Mouse (Mus musculus) thymus, postnatal 10 days (tissue): ENCODE results near the gene Gm42906.

Source experiments
- DNase-seq, 2 experiments: peaks; one replicate each; pipeline ENCODE4 v3.0.0; 2021; ENCODE audit warnings: low spot score in 2 of 2

The Gm42906 gene

DNA sequence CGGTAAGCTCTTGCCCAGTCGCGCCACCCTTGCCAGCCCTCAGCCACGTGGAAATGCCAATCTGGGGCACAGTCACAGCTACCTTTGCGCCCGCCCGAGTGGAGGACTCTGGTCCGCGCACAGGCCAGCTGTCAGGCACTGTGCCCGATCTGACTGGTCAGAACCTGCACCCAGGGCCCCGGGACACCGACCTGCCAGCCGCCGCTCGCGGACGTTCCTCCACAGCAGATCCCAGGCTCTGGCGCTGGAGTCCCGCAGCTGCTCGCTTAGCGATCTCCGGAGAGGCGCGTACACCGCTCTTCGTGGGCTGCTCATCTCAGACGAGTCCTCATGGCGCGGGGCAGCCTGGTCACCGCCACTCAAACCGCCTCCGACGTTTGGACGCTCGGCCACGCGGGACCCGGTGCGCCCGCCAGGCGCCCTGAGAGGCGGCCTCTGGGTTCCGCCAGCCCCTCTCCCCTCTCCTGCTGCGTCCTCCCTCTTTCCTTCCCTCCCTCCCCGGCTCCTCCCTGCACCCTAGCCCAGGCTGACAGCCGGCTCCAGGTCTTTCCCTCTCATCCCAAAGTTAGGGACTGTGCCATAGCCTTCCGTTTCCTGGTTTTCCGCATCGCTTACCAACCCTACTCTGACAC lies 194.4 kb downstream of the Gm42906 start, which contains the start of gene Stard13:
TSS of gene Stard13 (minus strand) at position 437 of the 632 bp plus-strand sequence.
- no peak for DNase-seq

DNA sequence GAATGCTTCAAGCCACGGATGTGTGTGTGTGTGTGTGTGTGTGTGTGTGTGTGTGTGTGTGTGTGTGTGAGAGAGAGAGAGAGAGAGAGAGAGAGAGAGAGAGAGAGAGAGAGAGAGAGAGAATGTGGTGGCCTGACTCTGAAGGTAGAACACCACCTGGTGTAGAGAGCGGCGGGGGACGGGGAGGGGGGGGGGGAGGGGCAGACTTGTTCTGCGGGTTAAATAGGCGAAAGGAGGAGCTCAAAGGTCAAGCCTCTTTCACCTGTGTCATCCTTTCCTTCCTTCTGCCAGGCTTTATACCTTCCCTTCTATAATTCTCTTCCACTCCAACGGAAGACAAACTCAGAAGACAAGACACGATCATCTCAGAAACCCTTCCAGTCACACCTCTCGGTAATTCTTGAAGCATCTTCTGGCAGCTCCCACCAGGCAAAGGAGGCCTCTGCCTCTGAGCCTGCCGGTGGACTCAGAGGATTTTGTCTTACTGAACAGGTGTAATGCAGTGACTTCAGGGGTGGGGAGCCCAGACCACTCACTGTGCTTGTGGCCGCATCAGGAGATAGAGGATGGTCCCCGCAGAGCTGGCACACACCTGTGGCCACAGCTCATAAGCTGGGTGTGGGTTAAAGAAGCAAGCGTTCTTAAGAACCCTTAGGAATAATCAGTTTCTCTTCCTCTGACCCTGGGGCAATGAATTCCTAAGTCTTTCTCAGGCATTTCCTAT lies 195.2 kb downstream of the Gm42906 start:
- DNase-seq: no peak

- DNase-seq: no peak
Measured at GRCm38 (mm10) chr5:151231861-151232260, 196.1 kb downstream of the Gm42906 start.

- no peak for DNase-seq
Measured at GRCm38 (mm10) chr5:151231411-151231810, 196.6 kb downstream of the Gm42906 start.

DNA sequence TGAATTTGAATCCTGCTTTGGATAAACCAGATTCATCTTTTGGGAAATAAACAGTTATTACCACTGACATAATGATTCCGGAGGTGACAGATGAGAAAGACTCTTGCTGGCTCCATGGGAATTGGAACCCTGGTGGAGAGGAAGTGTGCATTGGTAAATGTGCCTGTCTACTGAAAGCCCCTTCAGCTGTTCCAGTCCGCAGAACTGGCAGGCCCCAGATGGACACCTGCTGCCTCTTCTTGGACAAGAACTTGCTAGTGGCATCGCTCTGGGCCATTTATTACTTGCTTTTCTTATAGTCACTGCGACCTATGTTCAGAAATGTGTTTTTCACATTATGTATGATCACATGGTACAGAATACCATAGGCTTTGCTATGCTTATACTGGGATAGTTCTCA lies 197.5 kb downstream of the Gm42906 start:
- DNase-seq: no peak

- no peak for DNase-seq
Measured at GRCm38 (mm10) chr5:151228367-151229005, 199.5 kb downstream of the Gm42906 start.

- DNase-seq: no peak
Measured at GRCm38 (mm10) chr5:151223696-151224366, 204.1 kb downstream of the Gm42906 start.

GRCm38 (mm10) chr5:151222791-151223190 lies 205.2 kb downstream of the Gm42906 start:
- no peak for DNase-seq

- DNase-seq: no peak
Measured at GRCm38 (mm10) chr5:151218689-151219115, 209.3 kb downstream of the Gm42906 start.

GRCm38 (mm10) chr5:151213097-151213496 lies 214.9 kb downstream of the Gm42906 start:
- no peak for DNase-seq

DNA sequence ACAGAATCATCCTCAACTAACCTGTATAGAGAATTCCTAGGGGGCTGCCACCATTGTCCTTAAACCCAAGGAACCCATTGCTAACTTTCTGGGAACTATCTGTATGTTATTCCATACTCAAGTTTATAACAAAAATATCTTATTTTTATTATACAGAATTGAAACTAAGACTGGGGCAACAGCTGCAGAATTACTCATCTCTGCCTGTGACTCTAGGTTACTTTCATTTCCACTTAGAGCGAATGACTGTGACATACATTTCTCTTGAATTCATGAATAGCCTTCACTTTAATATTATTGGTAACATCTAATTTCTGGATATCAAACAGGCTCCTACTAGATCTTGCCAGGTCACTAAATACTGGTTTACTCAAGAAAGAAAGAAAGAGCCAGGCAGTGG lies 217.1 kb downstream of the Gm42906 start:
- no peak for DNase-seq

- DNase-seq: no peak
Measured at GRCm38 (mm10) chr5:151210060-151210459, 217.9 kb downstream of the Gm42906 start.

DNA sequence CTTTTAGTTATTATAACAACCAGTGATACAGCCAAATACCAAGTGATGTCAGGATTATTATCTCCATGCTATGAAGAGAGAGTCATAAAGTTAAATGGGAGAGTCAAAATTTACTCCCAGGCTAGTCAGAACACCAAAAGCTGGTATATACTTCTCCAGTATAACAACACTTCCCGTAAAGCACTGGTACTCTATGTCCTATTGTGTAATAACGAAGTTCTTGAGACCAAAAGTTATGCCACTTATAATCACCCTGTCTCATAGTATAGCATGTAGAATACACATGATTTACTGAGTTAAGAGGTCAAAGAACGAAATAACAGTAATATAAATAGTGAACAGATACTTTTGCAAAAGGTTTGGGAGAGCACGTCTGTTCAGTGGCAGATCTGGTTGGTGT lies 222.9 kb downstream of the Gm42906 start:
- DNase-seq: no peak

GRCm38 (mm10) chr5:151202925-151203324 lies 225.0 kb downstream of the Gm42906 start:
- no peak for DNase-seq

GRCm38 (mm10) chr5:151201220-151201619 lies 226.7 kb downstream of the Gm42906 start:
- no peak for DNase-seq

DNA sequence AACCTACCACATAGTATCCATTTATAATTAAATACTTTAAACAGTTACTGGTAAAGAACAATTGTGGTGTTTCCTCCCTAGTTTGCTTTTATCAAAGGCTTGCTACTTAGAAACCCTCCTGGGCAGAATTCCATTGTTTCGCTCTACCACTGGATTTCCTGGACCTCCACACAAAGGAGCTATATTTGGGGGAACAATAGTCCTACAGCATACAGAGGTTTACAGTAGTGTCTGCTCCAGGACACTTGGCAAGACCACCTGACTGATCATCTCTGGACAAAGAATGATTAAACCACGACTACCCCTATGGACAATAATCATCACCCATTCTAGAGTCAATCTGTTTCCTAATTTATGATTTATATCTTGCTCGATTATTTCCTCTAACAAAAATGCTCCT lies 228.7 kb downstream of the Gm42906 start:
- no peak for DNase-seq

- no peak for DNase-seq
Measured at GRCm38 (mm10) chr5:151196603-151197272, 231.2 kb downstream of the Gm42906 start.

- DNase-seq: no peak
Measured at GRCm38 (mm10) chr5:151193885-151194520, 234.0 kb downstream of the Gm42906 start.

DNA sequence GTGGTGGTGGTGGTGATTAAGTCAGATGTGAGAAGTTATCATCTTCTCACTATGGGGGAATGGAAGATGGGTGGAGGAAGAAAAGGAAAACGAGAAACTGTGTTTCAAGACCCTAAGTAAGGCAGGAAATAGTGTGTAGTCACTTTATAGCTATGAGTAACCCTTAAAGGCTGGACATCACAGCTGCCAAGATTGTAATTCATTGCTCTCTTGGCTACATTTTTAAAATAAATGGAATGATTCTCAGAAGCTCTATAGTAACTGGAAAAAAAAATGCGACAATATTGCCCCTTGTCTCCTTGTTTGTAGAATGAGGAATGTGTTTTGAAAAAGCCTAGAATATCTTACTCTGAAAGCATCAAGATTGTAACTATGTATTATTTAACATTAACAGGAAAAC lies 235.7 kb downstream of the Gm42906 start:
- no peak for DNase-seq

GRCm38 (mm10) chr5:151190764-151191163 lies 237.2 kb downstream of the Gm42906 start:
- no peak for DNase-seq

- peak in 1 of 2 experiments; percentile 7 for DNase-seq
Measured at GRCm38 (mm10) chr5:151189789-151190378, 238.1 kb downstream of the Gm42906 start.
